Comparison of ENCODE assay signal across 22 mouse cellular contexts in the genomic region with DNA sequence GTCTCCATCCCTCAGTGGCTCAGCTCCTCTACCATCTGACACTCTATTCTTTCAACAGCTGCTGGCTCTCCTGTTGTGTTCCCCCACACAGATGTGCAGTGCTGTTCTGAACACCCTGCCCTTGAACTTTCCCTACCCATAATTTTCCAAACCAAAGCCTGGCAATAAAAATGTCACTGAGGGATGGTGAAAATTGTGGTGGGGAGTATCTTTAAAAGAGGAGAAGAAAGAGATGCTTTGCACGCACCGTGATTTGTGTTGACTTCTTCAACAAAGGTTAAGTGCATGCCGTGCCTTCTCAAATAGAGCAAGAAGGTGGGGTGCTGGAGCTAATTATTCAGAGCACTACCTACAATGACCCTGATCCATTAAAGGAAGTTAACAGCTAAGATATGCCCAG.
DNase-seq lines count a peak whose midpoint lies in the region; ATAC-seq and TF ChIP-seq lines count a peak whose summit lies in the region.
"Had no signal": no experiment of that assay in that cellular context is flagged by ENCODE, and none has a peak within 500 bp of the region (broad histone marks: within the 10 kb centered on the region; RNA-seq: fewer than 3 reads in every experiment).

No protein-coding gene starts in this region.

- no peak for ATAC-seq in forebrain, embryonic 14.5 days
- ATAC-seq in forebrain, postnatal 0 days: no peak
- ATAC-seq: activated CD4-positive, CD25-positive, alpha-beta regulatory T cell, adult 4 months; hindbrain, postnatal 0 days; intestine, postnatal 0 days; liver, postnatal 0 days; lung, postnatal 0 days had no signal

- DNase-seq in adrenal gland, adult (ENCODE audit: inconsistent age in 2 of 2, low spot score in 1 of 2): peak; percentile 68 to 79
- no peak for DNase-seq in adrenal gland, postnatal 4 days (ENCODE audit: low spot score in 2 of 2)
- DNase-seq in forebrain, embryonic 14.5 days (ENCODE audit: low spot score): peak; percentile 6
- no peak for DNase-seq in forebrain, postnatal 0 days
- DNase-seq in left cerebral cortex, adult 2 months (ENCODE audit: extremely low spot score in 1 of 2, low spot score in 2 of 2): no peak
- DNase-seq in left cerebral cortex, postnatal 36 days (ENCODE audit: low spot score in 2 of 2): no peak
- DNase-seq in gastrocnemius, postnatal 36 days: no peak
- DNase-seq: cerebellum, adult 9-10 months; kidney, postnatal 4 days; liver, postnatal 0 days; thymus, adult 18-20 months; thymus, postnatal 36 days had no signal

- no peaks in the 10 kb centered on the region for H3K27me3 ChIP-seq in forebrain, embryonic 14.5 days (replicated peaks; ENCODE audit: control insufficient read depth, insufficient read depth, low read length)
- no peaks in the 10 kb centered on the region for H3K27me3 ChIP-seq in forebrain, postnatal 0 days (ENCODE audit: insufficient read depth, low read length)
- H3K27me3 ChIP-seq: embryonic facial prominence, embryonic 13.5 days; forebrain, embryonic 12.5 days had no signal

- H3K27ac ChIP-seq in forebrain, embryonic 14.5 days (ENCODE audit: low read depth, low read length): no peak overlapping the region
- H3K27ac ChIP-seq in forebrain, postnatal 0 days (ENCODE audit: low read depth, low read length): no peak overlapping the region
- H3K27ac ChIP-seq in left cerebral cortex, adult 2 months: 0 out of 2 replicates have a peak overlapping the region, but pooled peaks have one; percentile 32
- H3K27ac ChIP-seq: embryonic facial prominence, embryonic 13.5 days; forebrain, embryonic 12.5 days; heart, embryonic 10.5 days; hindbrain, postnatal 0 days had no signal

- no peak overlapping the region for H3K4me3 ChIP-seq in forebrain, embryonic 14.5 days (ENCODE audit: low read depth, low read length)
- H3K4me3 ChIP-seq in forebrain, postnatal 0 days (ENCODE audit: low read depth, low read length): no peak overlapping the region
- no peak overlapping the region for H3K4me3 ChIP-seq in left cerebral cortex, adult 2 months
- H3K4me3 ChIP-seq: embryonic facial prominence, embryonic 13.5 days; erythroblast, embryonic 14.5 days; forebrain, embryonic 12.5 days; heart, embryonic 10.5 days had no signal

- H3K9me3 ChIP-seq in forebrain, embryonic 14.5 days (replicated peaks; ENCODE audit: control insufficient read depth, low read length): no peaks in the 10 kb centered on the region
- no peaks in the 10 kb centered on the region for H3K9me3 ChIP-seq in forebrain, postnatal 0 days (ENCODE audit: low read length)
- H3K9me3 ChIP-seq: embryonic facial prominence, embryonic 13.5 days; forebrain, embryonic 12.5 days; heart, embryonic 10.5 days had no signal

- no peak overlapping the region for H3K9ac ChIP-seq in forebrain, embryonic 14.5 days (ENCODE audit: low read length)
- no peak overlapping the region for H3K9ac ChIP-seq in forebrain, postnatal 0 days
- H3K9ac ChIP-seq: embryonic facial prominence, embryonic 13.5 days; forebrain, embryonic 12.5 days; liver, postnatal 0 days had no signal

- H3K4me2 ChIP-seq in forebrain, embryonic 14.5 days (ENCODE audit: low read length): no peak overlapping the region
- no peak overlapping the region for H3K4me2 ChIP-seq in forebrain, postnatal 0 days (ENCODE audit: low read depth)
- H3K4me2 ChIP-seq: embryonic facial prominence, embryonic 13.5 days; forebrain, embryonic 12.5 days; liver, embryonic 11.5 days; midbrain, embryonic 11.5 days had no signal

- 90% methylated on average over 3 of the region's 3 CpGs for WGBS in forebrain, embryonic 14.5 days
- 85% methylated on average over 3 of the region's 3 CpGs for WGBS in forebrain, postnatal 0 days

- no peaks in the 10 kb centered on the region for H3K36me3 ChIP-seq in forebrain, embryonic 14.5 days (ENCODE audit: control insufficient read depth, insufficient read depth, low read length)
- no peaks in the 10 kb centered on the region for H3K36me3 ChIP-seq in forebrain, postnatal 0 days (ENCODE audit: insufficient read depth)
- H3K36me3 ChIP-seq: embryonic facial prominence, embryonic 13.5 days; forebrain, embryonic 12.5 days; heart, embryonic 10.5 days had no signal

- no peaks in the 10 kb centered on the region for H3K4me1 ChIP-seq in forebrain, embryonic 14.5 days (ENCODE audit: control insufficient read depth, insufficient read depth, low read length)
- no peaks in the 10 kb centered on the region for H3K4me1 ChIP-seq in forebrain, postnatal 0 days (ENCODE audit: insufficient read depth)
- H3K4me1 ChIP-seq: embryonic facial prominence, embryonic 13.5 days; forebrain, embryonic 12.5 days; heart, embryonic 10.5 days had no signal

- intact Hi-C loops in left cerebral cortex, adult 2 months (cut with DNase I): loop anchor here (5.0 kb wide), 1 partner anchor 56 kb away; no protein-coding TSS in a partner anchor
- intact Hi-C loops in left cerebral cortex, postnatal 36 days (cut with DNase I): loop anchor here (5.0 kb wide), 1 partner anchor 51 kb away; no protein-coding TSS in a partner anchor
- intact Hi-C loops in gastrocnemius, postnatal 36 days (cut with DNase I): no loop called here

- TF ChIP-seq CTCF in forebrain, postnatal 0 days (IDR thresholded peaks at IDR 0.05; ENCODE audit: low read depth): no peak
- TF ChIP-seq CTCF in left cerebral cortex, adult 2 months (IDR thresholded peaks at IDR 0.05): no peak

Comparison
In these comparisons a context has a peak if more than half of its experiments do, and no peak if none do; other contexts are left out.
1. DNase-seq: peak in adrenal gland, adult (2 of 2) and forebrain, embryonic 14.5 days (single experiment); none in adrenal gland, postnatal 4 days (0 of 2), forebrain, postnatal 0 days (single experiment), left cerebral cortex, adult 2 months (0 of 2), left cerebral cortex, postnatal 36 days (0 of 2) and gastrocnemius, postnatal 36 days (0 of 2).